Mouse (Mus musculus): Measurements from ENCODE around the gene Aipl1.
"Not testable (repeated sequence)": the region's sequence is repeated elsewhere in the genome, so short reads cannot be mapped to it uniquely, and the experiment has no call there.

Gene Aipl1

DNA sequence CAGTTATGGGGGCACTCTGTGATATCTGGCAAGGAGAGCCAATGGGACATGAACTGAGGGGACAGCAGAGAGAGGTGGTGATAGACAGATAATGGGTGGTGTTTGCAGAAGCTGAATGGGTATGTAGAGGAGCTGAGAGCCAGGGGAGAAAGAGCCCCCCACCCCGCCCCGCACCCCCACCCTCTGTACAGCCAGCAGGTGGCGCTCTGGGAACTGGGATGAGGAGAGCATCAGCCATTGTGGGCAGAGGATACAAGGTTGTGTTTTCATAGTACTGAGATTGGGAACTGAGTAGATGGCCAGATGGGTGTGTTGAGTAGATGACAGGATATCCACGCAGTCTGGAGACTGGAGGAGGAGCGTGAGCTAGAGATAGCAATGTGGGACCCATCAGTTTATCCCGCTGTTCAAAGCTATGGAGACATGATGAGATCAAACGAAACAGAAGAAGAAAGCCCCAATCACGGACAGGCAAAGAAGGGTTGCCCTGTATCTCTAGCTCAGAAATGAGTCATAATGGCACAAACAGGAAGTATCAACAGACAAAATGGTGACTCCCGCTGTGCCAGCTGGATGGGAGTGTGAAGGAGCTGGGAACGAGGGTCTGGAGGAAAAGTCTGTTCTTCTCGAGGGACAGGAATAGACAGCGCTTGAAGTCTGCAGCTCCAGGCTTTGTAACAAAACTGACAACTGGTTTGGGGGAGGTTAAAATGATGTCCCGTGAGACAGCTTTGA lies 20.6 kb downstream of the Aipl1 start:
- DNase-seq (ENCODE audit: low spot score) = no peak

DNA sequence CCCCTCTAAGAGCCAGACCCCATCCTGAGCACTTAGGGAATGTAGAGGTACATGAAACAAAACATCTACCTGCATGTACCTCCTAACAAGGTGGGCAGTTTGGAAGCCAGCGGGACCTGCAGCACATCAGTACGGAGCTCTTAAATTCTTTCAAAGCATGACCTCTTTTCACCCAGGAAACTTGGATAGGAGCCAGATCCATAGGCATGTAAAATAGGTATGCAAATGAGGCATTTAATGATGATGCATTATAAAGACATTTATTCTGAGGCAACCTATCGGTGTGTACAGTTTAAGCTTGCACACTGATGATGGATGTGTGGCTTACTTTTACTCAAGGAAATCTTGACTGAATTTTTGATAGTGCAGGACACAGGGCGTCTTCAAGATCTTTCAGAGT lies 22.6 kb downstream of the Aipl1 start:
- DNase-seq (ENCODE audit: low spot score) = no peak

- DNase-seq (ENCODE audit: low spot score) = no peak
These were observed 25.4 kb downstream of the Aipl1 start for GRCm38 (mm10) chr11:72011955-72012354.

GRCm38 (mm10) chr11:72010940-72011722 lies 26.2 kb downstream of the Aipl1 start:
- DNase-seq (ENCODE audit: low spot score) = no peak

DNA sequence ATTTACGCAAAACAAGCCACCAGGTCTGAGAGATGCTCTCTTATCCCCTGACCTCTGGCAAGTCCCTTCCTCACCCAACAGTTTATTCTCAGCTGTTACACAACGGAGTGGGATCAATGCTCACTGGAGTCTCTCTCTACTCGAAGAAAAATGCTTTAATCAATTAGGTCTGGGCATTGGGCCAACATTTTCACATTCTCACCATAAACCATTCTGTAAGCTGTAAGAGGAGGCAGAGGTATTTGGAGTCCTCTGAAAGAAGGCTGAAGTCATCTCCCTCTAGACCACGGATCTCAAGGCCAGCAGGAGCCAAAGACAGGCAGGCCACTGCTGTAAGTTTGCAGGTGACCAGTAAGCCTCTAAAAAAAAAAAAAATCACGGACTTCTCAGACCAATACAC lies 26.9 kb downstream of the Aipl1 start:
- no peak for DNase-seq (ENCODE audit: low spot score)

DNA sequence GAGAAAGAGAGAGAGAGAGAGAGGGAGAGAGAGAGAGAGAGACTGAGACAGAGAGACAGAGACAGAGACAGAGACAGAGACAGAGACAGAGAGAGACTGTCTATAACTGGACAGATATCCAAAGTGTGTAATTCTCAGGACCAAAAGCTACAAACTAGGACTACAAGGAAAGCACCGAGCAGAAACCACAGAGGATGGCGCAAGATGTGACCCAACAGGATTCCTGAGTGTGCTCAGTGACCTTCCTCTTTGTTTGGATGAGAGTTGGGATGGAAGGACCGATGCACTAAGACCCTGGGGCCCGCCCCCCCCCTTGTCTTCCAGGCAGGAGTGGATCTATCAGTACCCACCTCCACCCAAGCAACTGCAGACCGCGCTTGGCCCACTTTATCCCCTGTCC lies 31.8 kb downstream of the Aipl1 start:
- no peak for DNase-seq (ENCODE audit: low spot score)

GRCm38 (mm10) chr11:72003171-72003570 lies 34.1 kb downstream of the Aipl1 start:
- no peak for DNase-seq (ENCODE audit: low spot score)

DNA sequence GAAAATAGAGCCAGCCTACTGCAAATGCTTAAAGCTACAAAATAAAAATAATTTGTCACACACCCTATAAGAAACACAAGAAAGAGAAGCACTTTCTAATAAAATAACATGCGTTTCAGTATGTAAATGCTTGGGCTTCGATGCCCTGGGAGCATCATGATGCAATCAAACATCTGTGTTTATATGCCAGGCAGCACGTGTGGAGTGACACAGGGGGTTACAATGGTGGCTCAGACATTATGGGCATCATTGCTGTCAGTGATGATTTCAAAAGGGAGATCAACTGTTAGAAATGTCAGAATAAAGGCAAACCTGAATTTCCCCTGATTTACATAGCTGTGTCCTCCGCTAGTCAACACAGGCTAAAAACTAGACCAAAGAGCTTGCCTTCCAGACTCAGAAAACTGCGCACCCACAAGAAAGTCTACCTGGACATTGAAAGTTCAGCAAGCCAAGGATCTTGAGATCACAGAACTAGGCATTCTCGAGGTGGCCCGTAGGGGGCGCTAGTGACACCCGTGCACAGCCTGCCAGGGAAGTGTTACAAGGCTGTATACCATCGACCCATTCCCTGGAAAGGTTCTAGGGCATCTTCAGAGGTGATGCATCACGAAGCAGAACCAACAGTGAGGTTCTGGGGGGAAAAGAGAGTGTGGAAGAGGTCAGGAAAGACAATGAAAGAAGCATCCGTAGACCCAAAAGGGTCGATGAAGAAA lies 35.0 kb downstream of the Aipl1 start:
- no peak for DNase-seq (ENCODE audit: low spot score)

DNA sequence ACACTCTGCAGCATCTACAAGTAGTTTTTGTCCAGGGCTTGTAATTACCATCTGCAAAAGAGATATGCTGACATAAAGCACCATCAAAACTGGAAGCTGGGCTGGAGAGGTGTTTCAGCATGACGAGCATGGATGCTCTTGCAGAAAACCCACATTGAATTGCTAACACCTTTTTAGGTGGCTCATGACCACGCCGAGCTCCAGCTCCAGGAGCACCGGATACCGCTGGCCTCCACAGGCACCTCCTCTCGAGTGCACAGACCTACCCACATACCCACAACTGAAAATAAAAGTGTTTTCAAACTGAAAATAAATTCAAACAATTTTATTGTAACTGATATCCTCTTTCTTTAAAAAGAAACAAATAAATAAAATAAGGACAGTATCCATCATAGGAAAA lies 37.1 kb downstream of the Aipl1 start:
- no peak for DNase-seq (ENCODE audit: low spot score)

DNA sequence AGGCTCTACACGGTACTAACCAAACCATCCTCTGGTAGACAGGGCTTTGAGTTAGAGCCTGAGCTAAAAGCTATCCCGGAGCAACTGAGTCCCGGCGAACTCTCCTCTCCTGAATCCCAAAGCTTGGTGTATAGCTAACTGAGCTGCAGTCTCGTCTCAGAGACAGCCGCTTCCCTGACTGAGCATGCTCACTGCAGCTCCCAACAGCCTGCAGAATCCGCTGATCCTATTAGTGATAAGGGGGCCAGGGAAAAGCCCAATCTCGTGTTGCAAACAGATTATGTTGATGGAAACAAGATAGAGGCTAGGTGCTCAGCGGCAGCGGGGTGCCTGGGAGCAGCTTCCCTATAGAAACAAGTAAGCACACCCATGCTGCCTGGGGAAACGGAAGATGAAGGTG lies 40.5 kb downstream of the Aipl1 start:
- no peak for DNase-seq (ENCODE audit: low spot score)

DNA sequence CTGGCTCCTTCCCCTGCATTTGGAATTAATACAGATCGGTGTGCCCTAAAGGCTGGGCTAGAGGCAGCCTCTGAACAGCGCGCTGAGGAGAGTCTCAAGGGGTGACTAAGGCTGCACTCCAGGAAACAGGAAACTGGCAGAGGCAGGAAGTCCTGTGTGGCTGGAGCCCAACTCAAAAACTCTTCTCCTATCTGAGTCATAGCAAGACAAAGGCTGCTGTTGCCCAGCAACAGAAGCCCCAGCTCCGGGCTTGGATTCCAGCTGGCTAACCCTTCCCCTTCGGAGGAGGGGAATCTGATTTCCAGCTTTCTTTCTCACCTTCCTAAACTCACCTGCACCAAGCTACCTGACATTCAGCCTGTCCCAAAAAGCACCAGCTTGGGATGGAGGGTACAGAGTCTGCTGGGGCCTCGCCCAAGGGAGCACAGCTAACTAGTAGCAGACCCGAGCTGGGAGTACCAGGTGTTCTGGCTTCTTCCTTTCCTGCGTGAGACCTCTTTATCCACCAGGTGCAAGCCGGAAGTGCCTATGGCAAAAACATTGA lies 41.3 kb downstream of the Aipl1 start:
- DNase-seq (ENCODE audit: low spot score) = no peak

- no peak for DNase-seq (ENCODE audit: low spot score)
These were observed 44.9 kb downstream of the Aipl1 start for GRCm38 (mm10) chr11:71992438-71992837.

- DNase-seq (ENCODE audit: low spot score) = no peak
These were observed 45.8 kb downstream of the Aipl1 start for GRCm38 (mm10) chr11:71991541-71991940.

- DNase-seq (ENCODE audit: low spot score) = not testable (repeated sequence)
These were observed 47.9 kb downstream of the Aipl1 start for GRCm38 (mm10) chr11:71989407-71989806.

DNA sequence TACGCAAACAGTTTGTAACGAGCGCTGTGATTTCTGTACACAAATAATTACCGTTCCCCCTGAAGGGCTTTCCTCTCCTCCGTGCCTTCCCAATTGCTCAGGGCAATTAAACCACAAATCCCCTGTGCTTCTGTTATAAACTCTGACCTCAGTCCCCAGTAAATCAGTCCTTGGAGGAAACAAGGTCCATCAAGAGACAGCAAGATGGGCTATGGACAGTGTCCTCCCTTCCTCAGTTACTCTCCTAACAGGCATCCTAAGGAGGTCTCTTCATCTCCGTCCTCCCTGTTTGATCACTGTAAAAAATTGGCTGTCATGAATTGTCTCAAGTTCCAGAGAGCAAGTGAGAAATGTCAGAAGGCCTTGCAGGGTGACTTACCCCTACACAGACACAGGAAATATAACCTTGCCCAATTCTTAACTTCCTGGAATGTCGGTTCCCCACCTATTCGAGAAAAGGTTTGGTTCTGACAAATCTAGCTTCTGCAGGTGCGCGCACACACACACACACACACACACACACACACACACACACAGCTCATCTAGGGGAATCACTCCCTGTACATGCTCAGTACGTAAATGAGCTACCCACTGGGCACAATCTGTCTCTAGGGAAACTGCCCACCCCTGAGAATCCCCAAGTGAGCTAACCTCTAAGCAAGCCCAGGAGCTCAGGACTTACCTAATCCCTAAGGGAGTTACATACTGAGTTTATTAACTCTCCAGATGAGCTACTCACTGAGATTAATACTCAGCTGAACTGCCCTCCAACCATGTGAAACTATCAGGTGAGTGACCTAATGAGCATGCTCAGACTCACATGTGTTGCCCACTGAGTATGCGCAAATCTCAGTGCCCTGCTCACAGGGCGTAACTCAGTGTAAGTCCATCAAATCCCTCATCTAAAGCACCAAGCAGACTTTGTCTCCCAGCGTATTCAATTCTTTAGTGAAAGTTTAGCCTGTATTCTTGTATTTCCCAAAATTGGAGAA lies 49.9 kb downstream of the Aipl1 start:
- no peak for DNase-seq (ENCODE audit: low spot score)

GRCm38 (mm10) chr11:71985783-71986182 lies 51.5 kb downstream of the Aipl1 start:
- DNase-seq (ENCODE audit: low spot score) = no peak

DNA sequence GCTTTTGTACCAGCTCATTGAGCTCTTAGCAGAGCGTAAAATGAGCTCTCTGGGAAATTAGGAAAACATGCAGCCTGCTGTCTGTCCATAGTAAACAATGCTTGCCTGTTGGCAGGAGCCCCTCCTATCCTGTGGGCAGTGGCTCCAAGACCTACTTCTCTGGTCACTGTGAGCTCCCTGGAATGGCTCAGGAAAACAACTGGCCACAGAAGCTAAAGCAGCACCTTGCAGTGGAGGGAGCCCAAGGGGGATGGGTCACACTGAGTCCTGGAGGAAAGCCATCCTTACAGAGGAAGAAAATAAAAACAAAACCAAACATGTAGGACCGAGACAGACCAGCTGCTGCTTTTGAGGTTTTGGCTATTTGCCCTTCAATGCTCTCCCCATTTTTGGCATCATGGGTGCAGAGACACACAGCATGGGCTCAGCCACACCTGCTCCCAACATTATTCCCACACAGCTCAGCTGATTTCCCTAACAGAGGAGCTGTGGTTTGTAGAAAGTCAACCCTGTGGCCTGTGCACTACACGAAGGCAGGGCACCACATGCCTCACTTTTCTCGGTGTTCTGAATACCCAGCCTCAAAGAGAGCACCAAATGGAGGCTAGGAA lies 52.1 kb downstream of the Aipl1 start:
- DNase-seq (ENCODE audit: low spot score) = no peak

DNA sequence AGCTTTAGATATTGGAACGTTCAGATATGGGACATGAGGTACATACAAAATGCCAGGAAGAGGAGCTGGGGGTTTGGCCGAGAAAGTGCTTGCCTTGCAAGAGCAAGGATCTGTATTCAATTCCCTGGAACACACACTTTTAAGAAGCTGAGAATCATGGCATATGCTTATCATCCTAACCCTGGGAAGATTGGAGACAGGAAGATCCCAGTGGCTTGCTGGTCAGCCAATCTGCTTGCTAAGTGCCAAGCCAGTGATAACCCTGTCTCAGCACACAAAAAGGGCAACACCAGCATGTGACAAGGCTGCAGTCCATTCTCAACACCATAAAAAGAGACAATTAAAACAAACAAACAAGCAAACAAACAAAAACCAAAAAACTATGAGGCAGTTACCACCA lies 53.2 kb downstream of the Aipl1 start:
- DNase-seq (ENCODE audit: low spot score) = no peak

Data from layer of hippocampus, adult 9-10 months (tissue).